Mouse (Mus musculus) heart, embryonic 13.5 days (tissue): Measurements from ENCODE around the gene Col4a6. TPM values are rescaled to one million over a fixed set of nuclear protein-coding genes. Genes with fewer than 3 reads are reported as not detected.

Experiments
- ATAC-seq: fragments of 200-750 bp; cut with Nextera tagmentation; 2 replicates; pipeline ENCODE4 v1.8.0; 2017; ENCODE audit warnings: moderate TSS enrichment; ENCODE audit not compliant: insufficient number of reproducible peaks, low FRiP score, low TSS enrichment; ENCODE audit errors: extremely low read depth
- H3K27ac ChIP-seq: fragments of 300-500 bp; sonication (generic); replicated peaks from 2 replicates; pipeline ENCODE4 v1.5.1; 2015; ENCODE audit warnings: moderate library complexity, mild to moderate bottlenecking, inconsistent platforms
- H3K27me3 ChIP-seq: fragments of 300-500 bp; sonication (generic); replicated peaks from 2 replicates; pipeline ENCODE4 v1.6.1; 2015; ENCODE audit warnings: mild to moderate bottlenecking, inconsistent platforms
- H3K36me3 ChIP-seq: fragments of 300-500 bp; sonication (generic); 2 replicates; pipeline ENCODE4 v1.6.1; 2015; ENCODE audit warnings: mild to moderate bottlenecking, inconsistent platforms
- H3K4me1 ChIP-seq: fragments of 300-500 bp; sonication (generic); 2 replicates; pipeline ENCODE4 v1.6.1; 2015; ENCODE audit warnings: inconsistent platforms
- H3K4me2 ChIP-seq: fragments of 300-500 bp; sonication (generic); 2 replicates; pipeline ENCODE4 v1.6.1; 2015; ENCODE audit warnings: inconsistent platforms, mild to moderate bottlenecking, moderate library complexity
- H3K4me3 ChIP-seq: fragments of 300-500 bp; sonication (generic); 2 replicates; pipeline ENCODE4 v1.5.1; 2015; ENCODE audit warnings: moderate library complexity, mild to moderate bottlenecking, inconsistent platforms
- H3K9ac ChIP-seq: fragments of 300-500 bp; sonication (generic); 2 replicates; pipeline ENCODE4 v1.6.1; 2015; ENCODE audit warnings: inconsistent platforms, mild to moderate bottlenecking, moderate library complexity
- H3K9me3 ChIP-seq: fragments of 300-500 bp; sonication (generic); 2 replicates; pipeline ENCODE4 v1.6.1; 2016; ENCODE audit warnings: inconsistent platforms
- WGBS: fragments of 180-500 bp; shearing (Covaris S2); methylation state at CpG from one replicate; pipeline ENCODE4 v1.1.7; 2015; ENCODE audit warnings: mixed read lengths; 5-methylcytosine and 5-hydroxymethylcytosine counted together
- polyA plus RNA-seq: library from polyadenylated mRNA; unstranded; fragments of >200 nt; fragmentation: Nextera tagmentation; extraction: Ambion mirVana; gene quantifications from 2 replicates; pipeline ENCODE4 v1.2.1, GENCODE M21; 2015

Col4a6 gene
- polyA plus RNA-seq, 1 experiment from 2014 or later: 6.9 TPM

DNA sequence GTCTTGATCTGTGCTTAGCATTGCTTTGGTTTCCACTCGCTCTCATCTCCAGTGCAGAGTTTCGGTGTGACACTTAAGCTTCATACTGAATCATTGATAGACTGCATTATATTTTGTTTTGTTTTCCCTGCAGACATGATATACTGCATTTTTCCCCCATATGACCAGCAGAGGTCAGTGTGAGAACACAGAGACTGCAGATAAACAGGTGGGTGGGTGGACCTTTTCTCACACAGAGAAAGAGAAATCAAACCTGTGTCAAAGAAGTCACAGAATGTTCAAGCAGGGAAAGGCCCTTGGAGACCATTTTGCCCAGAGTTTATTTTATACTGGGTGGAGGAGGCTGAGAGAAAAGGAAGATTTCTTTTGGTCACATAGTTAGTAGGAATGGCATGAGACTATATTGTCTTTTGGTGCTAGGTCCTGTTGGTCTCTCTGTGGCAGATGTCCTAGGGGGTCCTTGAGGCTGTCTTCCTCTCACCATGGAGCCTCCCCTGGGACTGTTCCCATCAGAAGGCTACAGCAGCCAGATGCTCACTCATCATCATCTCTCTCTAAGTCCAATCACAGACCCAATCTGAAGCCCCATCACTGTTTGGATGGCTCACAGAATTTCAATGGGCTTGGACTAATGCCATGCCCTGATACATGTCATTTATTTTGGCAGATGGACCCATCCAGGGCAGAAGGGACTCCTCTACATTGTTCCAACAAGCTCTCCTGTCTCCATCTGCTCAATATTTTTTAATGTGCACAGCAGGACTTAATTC, 237.1 kb downstream of the Col4a6 start:
- Histone ChIP-seq H3K27me3 (peaks cover 7% of the 10 kb centered on the region), H3K36me3 (no peaks in the 10 kb centered on the region), H3K9ac (no peak overlapping the region), H3K4me3 (no peak overlapping the region), H3K4me1 (no peaks in the 10 kb centered on the region), H3K4me2 (no peak overlapping the region), H3K9me3 (no peaks in the 10 kb centered on the region), H3K27ac (no peak overlapping the region)
- ATAC-seq: no peak
- 63% methylated on average over 2 of the region's 2 CpGs for WGBS

DNA sequence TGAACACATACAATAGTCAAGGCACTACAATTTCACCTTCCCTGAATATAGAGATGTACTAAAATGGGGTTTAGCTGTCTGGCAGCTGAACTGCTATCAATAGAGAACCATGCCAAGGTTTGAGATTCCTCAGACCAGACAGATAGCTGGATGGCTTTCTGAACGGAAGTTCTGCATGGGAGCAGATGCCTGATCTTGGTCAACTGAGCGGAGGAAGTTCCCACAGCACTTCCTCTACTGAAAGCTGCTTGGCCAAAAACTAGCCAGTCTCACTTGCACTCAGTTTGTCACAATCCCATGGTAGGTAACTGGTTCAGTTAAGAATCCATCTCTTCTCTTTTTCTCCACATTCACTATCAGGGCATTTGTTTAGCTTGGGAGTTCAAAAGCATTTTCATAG, 245.7 kb downstream of the Col4a6 start:
- H3K9me3 ChIP-seq: no peaks in the 10 kb centered on the region
- ATAC-seq: no peak
- no peak overlapping the region for H3K4me3 ChIP-seq
- no peak overlapping the region for H3K4me2 ChIP-seq
- peaks cover 23% of the 10 kb centered on the region for H3K27me3 ChIP-seq
- H3K4me1 ChIP-seq: no peaks in the 10 kb centered on the region
- no peaks in the 10 kb centered on the region for H3K36me3 ChIP-seq
- no peak overlapping the region for H3K9ac ChIP-seq
- WGBS: 58% methylated on average over 2 of the region's 2 CpGs
- H3K27ac ChIP-seq: no peak overlapping the region

- no peak overlapping the region for H3K27ac ChIP-seq
- ATAC-seq: no peak
- H3K4me2 ChIP-seq: no peak overlapping the region
- no peaks in the 10 kb centered on the region for H3K4me1 ChIP-seq
- H3K36me3 ChIP-seq: no peaks in the 10 kb centered on the region
- H3K27me3 ChIP-seq: 0 out of 2 replicates have a peak, but pooled peaks cover 15% of the 10 kb centered on the region
- H3K9ac ChIP-seq: no peak overlapping the region
- WGBS: 37% methylated on average over 5 of the region's 5 CpGs
- no peaks in the 10 kb centered on the region for H3K9me3 ChIP-seq
- no peak overlapping the region for H3K4me3 ChIP-seq
Measured at GRCm38 (mm10) chrX:141212802-141213201, 261.1 kb downstream of the Col4a6 start.

DNA sequence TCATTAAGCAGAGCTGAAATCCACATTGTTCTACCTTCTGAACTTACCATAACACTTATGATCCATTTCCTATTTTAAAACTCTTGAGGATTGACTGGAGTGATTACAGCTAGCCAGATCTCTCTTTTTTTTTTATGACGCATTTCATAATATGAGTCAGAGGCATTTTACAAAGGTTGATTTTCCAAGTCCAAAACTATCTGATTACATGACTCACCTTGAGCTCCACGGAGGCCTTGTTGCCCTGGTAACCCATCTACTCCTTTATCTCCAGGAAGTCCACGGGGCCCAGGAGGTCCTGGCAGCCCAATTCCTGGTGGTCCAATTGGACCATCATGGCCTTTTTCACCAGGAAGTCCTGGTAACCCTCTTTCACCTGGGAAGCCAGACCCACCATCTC, 274.9 kb downstream of the Col4a6 start:
- Histone ChIP-seq H3K4me1 (no peaks in the 10 kb centered on the region), H3K4me3 (no peak overlapping the region), H3K4me2 (no peak overlapping the region), H3K9ac (no peak overlapping the region), H3K27ac (no peak overlapping the region), H3K36me3 (no peaks in the 10 kb centered on the region), H3K27me3 (peaks cover 25% of the 10 kb centered on the region), H3K9me3 (no peaks in the 10 kb centered on the region)
- WGBS: 68% methylated on average over 3 of the region's 3 CpGs
- no peak for ATAC-seq

DNA sequence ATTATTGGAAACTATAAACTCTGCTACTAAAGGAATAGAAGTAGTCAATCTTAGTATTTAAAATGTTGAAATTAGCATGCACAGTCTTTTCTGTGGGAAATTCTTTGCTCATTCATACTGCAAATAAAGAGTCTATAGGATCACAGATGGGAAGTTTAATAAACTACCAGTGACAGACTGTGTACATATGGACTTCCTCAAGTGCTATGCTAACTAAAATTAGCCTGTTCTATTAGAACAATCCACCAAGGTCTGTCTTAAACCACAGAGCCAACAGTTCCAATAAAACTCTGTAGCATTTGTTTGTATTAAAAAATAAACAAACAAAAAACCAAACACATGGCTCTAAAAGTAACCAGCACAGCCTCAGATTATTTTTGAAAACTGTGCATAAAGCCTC, 278.8 kb downstream of the Col4a6 start:
- H3K9me3 ChIP-seq: no peaks in the 10 kb centered on the region
- H3K9ac ChIP-seq: no peak overlapping the region
- H3K27ac ChIP-seq: no peak overlapping the region
- no peaks in the 10 kb centered on the region for H3K4me1 ChIP-seq
- no peak overlapping the region for H3K4me3 ChIP-seq
- H3K36me3 ChIP-seq: no peaks in the 10 kb centered on the region
- ATAC-seq: no peak
- no peak overlapping the region for H3K4me2 ChIP-seq
- peaks cover 48% of the 10 kb centered on the region for H3K27me3 ChIP-seq

- Histone ChIP-seq H3K9ac (no peak overlapping the region), H3K9me3 (no peaks in the 10 kb centered on the region), H3K4me1 (no peaks in the 10 kb centered on the region), H3K4me2 (peak overlapping the region; percentile 22; the same call in 1 of the 2 replicates), H3K4me3 (no peak overlapping the region), H3K27me3 (0 out of 2 replicates have a peak, but pooled peaks cover 10% of the 10 kb centered on the region), H3K36me3 (no peaks in the 10 kb centered on the region), H3K27ac (no peak overlapping the region)
- ATAC-seq: no peak
- WGBS: 40% methylated on average over 7 of the region's 7 CpGs
Measured at GRCm38 (mm10) chrX:141175353-141175752, 298.5 kb downstream of the Col4a6 start.

DNA sequence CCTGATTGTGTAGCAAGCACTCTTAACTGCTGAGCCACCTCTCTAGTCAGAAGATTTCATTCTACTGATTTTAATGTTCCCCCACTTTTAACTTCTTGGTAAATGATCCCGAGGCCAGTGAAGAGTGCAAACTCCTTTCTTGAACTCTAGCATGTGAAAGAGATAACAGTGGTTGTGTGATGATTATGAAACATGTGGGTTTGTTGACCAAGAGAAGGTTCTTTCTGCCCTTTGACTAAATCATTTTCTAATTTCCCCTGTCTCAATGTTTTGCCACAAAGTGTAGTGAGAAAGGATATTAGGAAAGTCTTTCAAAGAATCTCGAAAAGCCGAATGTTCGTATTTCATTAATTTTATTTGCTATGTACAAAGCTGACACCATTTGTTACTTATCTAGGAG, 308.8 kb downstream of the Col4a6 start:
- no peak overlapping the region for H3K27ac ChIP-seq
- H3K27me3 ChIP-seq: peaks cover 29% of the 10 kb centered on the region
- H3K9ac ChIP-seq: no peak overlapping the region
- H3K4me3 ChIP-seq: no peak overlapping the region
- no peaks in the 10 kb centered on the region for H3K9me3 ChIP-seq
- no peaks in the 10 kb centered on the region for H3K4me1 ChIP-seq
- H3K4me2 ChIP-seq: no peak overlapping the region
- 76% methylated on average over 4 of the region's 4 CpGs for WGBS
- H3K36me3 ChIP-seq: peaks cover 7% of the 10 kb centered on the region
- no peak for ATAC-seq

DNA sequence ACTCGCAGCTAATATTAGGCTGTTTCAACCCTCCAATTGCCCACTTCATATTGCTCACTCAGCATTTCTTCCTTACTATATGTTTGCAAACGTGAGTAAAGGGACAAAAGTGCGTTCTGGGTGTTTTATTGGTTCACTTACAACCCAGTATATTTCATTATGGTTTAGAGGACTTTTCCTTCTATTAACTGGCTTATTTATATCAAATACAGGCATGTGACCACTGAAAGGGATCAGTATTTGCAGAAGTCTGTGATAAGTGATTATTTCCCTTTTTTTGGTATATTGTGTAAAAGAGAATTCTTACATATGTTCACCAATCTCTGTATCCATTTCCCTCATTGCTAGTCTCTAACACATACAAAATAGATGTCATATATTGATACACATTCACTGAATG, 313.5 kb downstream of the Col4a6 start:
- Histone ChIP-seq H3K4me3 (no peak overlapping the region), H3K36me3 (peaks cover 5% of the 10 kb centered on the region), H3K9ac (no peak overlapping the region), H3K27ac (no peak overlapping the region), H3K9me3 (no peaks in the 10 kb centered on the region), H3K4me2 (no peak overlapping the region), H3K27me3 (peaks cover 19% of the 10 kb centered on the region), H3K4me1 (no peaks in the 10 kb centered on the region)
- WGBS: 73% methylated on average over 3 of the region's 3 CpGs
- no peak for ATAC-seq

- no peak overlapping the region for H3K4me2 ChIP-seq
- ATAC-seq: no peak
- H3K4me1 ChIP-seq: no peaks in the 10 kb centered on the region
- no peak overlapping the region for H3K4me3 ChIP-seq
- 35% methylated on average over 4 of the region's 4 CpGs for WGBS
- peaks cover 33% of the 10 kb centered on the region for H3K27me3 ChIP-seq
- H3K9ac ChIP-seq: no peak overlapping the region
- no peak overlapping the region for H3K27ac ChIP-seq
- no peaks in the 10 kb centered on the region for H3K9me3 ChIP-seq
- 0 out of 2 replicates have a peak, but pooled peaks cover 2% of the 10 kb centered on the region for H3K36me3 ChIP-seq
Measured at GRCm38 (mm10) chrX:141158160-141158559, 315.7 kb downstream of the Col4a6 start.

- Histone ChIP-seq H3K36me3 (no peaks in the 10 kb centered on the region), H3K27ac (no peak overlapping the region), H3K4me1 (no peaks in the 10 kb centered on the region), H3K9me3 (no peaks in the 10 kb centered on the region), H3K9ac (no peak overlapping the region), H3K27me3 (peaks cover 39% of the 10 kb centered on the region), H3K4me3 (no peak overlapping the region), H3K4me2 (no peak overlapping the region)
- 51% methylated on average over 4 of the region's 4 CpGs for WGBS
- no peak for ATAC-seq
Measured at GRCm38 (mm10) chrX:141157626-141158025, 316.2 kb downstream of the Col4a6 start.

- Histone ChIP-seq H3K4me2 (no peak overlapping the region), H3K4me3 (no peak overlapping the region), H3K36me3 (no peaks in the 10 kb centered on the region), H3K27me3 (peaks cover 47% of the 10 kb centered on the region), H3K4me1 (no peaks in the 10 kb centered on the region), H3K9ac (no peak overlapping the region), H3K27ac (no peak overlapping the region), H3K9me3 (no peaks in the 10 kb centered on the region)
- WGBS: 4% methylated on average over 2 of the region's 2 CpGs
- ATAC-seq: no peak
Measured at GRCm38 (mm10) chrX:141156696-141157095, 317.2 kb downstream of the Col4a6 start.

DNA sequence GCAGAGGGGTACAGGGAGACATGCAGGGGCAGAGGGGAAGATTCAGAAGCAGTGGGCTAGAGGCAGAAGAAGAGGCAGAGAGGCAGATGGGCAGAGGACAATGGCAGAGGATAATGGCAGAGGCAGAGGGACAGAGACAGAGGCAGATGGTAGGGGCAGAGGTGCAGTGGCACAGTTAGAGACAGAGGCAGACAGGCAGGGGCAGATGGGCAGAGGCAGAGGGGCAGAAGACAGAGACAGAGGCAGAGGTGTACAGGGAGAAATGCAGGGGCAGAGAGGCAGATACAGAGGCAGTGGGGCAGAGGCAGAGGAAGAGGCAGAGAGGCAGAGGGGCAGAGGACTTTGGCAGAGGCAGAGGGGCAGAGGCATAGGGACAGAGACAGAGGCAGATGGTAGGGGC, 322.7 kb downstream of the Col4a6 start:
- ATAC-seq: no peak
- no peak overlapping the region for H3K4me2 ChIP-seq

More for the DNA sequence above, 322.7 kb downstream of the Col4a6 start:
- Histone ChIP-seq H3K27me3 (peaks cover 49% of the 10 kb centered on the region), H3K9ac (no peak overlapping the region), H3K36me3 (no peaks in the 10 kb centered on the region), H3K27ac (no peak overlapping the region), H3K9me3 (no peaks in the 10 kb centered on the region), H3K4me3 (no peak overlapping the region), H3K4me1 (no peaks in the 10 kb centered on the region)
